Mouse (Mus musculus) layer of hippocampus, adult 11-12 months (tissue): ENCODE results near the gene Olfr706.
"Not testable (repeated sequence)": the region's sequence is repeated elsewhere in the genome, so short reads cannot be mapped to it uniquely, and the experiment has no call there.

Experiments
- DNase-seq: peaks from one replicate; pipeline ENCODE4 v3.0.0; 2022; ENCODE audit warnings: low spot score

The Olfr706 gene

DNA sequence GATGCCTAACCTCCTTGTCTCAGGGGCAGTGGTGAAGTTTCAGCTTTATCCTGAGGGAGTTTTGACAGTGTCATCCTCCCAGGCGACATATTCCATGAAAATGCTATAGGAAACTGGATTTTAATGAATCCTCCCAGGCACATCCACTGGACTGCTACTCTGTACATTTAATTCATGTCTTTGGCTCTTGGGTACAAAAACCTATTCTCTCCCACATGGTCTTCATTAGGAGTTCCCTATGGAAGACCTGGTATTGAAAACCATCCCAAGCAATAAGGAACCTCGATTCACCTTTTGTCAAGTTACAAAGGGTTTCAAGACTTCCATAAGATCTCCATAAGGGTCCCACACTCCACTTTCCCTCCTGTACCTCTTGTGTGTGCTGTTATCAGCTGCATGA, at the start of gene Olfr706:
Gene Olfr706, minus strand, starts transcription at position 101 of the 400 bp plus-strand sequence.
- DNase-seq: no peak

DNA sequence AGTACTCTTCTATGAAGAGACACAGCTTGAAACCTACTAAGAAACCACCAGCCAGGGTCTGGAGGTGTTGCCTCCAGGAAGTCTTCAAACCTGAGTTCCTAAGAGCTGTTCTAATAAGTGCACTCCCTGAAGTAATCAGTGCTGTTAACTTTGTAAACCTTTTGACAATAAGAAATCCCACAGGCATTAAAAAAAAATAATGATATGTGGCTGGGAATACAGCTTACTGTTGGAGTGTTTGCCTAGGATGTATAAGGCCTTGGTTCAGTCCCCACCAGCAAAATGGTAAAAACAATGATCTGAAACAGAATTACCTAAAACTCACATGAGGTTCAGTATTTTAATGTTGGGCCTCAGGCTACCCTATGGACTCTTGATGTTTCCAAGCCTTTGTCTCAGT, 44.2 kb upstream of the Olfr706 start, which contains the start of gene Olfr709-ps1:
Gene Olfr709-ps1, minus strand, starts transcription at position 101 of the 400 bp plus-strand sequence.
- no peak for DNase-seq

DNA sequence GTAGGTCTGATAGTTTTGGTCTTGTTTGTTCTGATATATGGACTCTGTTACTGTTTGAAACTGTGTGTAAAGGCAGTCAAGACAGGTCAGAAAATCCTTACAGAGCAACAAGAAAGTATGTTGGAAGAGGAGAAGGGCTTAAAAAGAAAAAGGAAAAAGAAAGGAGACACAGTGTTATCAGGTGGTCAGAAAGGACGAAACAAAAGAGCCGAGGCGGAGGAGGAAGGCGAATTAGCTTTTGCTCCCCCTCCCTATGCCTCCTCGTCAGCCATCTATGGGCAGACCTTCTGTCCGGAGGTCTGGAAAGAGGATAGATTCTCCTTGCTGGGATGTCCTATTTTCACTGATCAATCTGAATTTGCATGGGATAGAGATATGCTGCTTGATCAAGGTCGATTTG, 33.0 kb upstream of the Olfr706 start:
- not testable (repeated sequence) for DNase-seq

GRCm38 (mm10) chr7:106907676-106908075, 19.7 kb upstream of the Olfr706 start, which contains the start of gene Olfr1532-ps1:
Olfr1532-ps1 (plus strand) TSS chr7:106908001.
- no peak for DNase-seq

- not testable (repeated sequence) for DNase-seq
Observed at GRCm38 (mm10) chr7:106901141-106901540, 13.2 kb upstream of the Olfr706 start, which contains the start of gene Olfr707. Olfr707 (minus strand) TSS chr7:106901241.

DNA sequence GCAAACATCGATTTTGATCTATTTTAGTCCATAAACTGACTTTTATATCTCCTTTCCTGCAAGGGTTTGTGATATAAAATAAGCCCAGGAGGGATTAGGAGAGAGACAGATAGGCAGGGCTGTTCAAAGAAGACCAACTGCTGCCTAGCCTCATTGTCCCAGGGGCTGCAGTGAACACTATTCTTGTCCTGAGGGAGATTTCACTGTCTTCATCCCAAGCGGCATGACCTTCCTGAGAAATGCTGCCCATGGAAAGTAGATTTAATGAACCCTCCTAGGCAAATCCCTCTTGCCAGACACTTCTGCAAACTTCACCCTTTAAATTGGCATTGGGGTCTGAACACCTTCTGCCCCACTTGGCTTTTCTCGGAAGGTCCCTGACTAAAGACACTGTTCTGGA, 11.2 kb downstream of the Olfr706 start, which contains the start of gene Olfr705:
Gene Olfr705, minus strand, starts transcription at position 101 of the 400 bp plus-strand sequence.
- DNase-seq: no peak

GRCm38 (mm10) chr7:106862885-106863284, 25.1 kb downstream of the Olfr706 start, which contains the start of gene Olfr704:
Olfr704 (plus strand) TSS chr7:106863185.
- no peak for DNase-seq

DNA sequence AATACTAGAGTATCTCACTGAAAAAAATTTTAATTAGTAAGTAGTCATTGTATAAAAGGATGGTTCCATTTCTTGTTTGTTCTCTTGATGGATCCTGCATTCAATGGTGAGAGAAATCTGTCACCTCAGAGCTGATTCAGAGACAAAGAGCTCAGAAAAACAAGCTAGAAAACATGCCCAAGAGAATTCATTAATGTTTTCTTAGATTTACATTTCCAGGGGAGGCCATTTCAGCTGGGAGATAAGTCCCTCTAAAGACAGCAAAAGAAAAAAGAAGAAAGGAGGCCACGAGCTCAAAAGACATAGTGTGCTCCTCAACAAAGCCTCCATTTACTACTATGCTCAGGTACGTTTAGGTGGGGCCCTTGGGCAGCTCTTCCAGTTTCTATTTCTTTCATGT, 44.9 kb downstream of the Olfr706 start, which contains the start of gene Olfr703:
Gene Olfr703, plus strand, starts transcription at position 301 of the 400 bp plus-strand sequence.
- DNase-seq: no peak

- DNase-seq: no peak
Observed at GRCm38 (mm10) chr7:106833793-106834192, 54.2 kb downstream of the Olfr706 start, which contains the start of gene Olfr702. Olfr702 (minus strand) TSS chr7:106833893.
